Mouse (Mus musculus) right cerebral cortex, adult 18-20 months (tissue): Measurements from ENCODE around the gene Arhgap27.

ENCODE experiments used
- DNase-seq: peaks from one replicate; pipeline ENCODE4 v3.0.0; 2022; ENCODE audit warnings: mixed read lengths

Arhgap27 gene

DNA sequence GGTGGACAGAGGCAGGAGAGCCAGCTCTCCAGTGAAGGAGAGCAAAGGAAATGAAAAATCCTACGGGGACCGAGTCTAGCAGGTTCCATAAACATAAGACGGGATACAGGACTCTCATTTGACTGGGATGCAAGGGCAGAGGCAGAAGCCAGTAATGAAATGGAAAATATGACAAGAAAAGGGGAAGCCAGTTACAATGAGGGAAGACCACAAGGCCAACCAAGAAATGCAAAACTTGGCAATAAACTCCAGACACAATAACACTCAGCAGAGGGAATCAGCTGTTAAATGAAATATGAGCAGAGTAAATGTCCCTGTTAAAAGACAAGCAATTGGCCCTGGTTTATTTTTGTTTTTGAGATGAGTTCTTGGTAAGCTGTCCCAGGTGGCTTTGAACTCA lies 9.5 kb downstream of the Arhgap27 start:
- DNase-seq, result no peak

GRCm38 (mm10) chr11:103352239-103352814 lies 11.2 kb downstream of the Arhgap27 start:
- DNase-seq, result no peak

DNA sequence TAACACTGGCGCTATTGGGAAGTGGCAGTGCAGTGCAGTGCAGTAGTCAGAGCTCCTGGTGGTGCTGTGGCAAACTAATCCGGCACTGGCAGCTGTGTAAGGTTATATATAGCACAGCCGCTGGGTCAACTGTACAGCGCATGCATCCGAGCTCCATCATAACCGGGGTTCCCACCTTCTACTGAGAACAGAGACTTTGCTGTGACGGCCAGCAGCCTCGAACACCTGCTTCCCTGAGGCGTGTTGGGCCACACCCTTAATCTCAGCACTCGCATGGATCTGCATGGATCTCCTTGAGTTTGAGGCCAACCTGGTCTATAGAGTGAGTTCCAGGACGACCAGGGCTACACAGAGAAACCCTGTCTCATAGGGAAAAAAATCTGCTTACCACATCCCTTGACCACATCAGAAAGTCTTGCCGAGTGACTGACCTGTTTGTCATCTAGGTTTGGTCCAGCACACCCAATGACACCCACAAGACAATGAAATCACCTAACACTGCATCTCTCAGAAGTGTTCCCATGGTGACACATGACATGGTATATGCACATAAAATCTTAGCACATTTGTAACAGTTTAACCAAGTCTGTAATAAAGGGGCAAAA lies 12.7 kb downstream of the Arhgap27 start:
- DNase-seq, result no peak

GRCm38 (mm10) chr11:103349699-103350098 lies 13.8 kb downstream of the Arhgap27 start:
- no peak for DNase-seq

DNA sequence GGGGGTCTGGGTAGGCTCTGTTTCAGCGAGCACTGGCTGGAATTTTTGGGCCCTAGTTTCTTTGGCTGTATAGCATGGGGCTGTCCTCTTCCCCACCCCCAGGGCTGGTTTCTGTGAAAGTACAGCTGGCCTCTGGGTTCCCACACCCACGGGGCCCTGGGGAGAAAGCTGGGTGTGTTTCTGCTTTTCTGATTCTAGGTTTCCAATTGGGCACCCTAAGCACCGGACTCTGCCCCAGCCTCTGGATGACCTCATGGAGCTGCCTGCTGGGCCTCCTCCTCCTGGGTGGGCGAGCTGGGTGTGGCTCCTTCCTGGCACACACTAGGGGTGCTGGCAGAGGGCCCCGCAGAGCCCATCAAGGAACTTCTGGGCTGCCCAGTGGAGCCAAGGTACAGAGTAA lies 16.8 kb downstream of the Arhgap27 start:
- no peak for DNase-seq

- DNase-seq, result no peak
Measured at GRCm38 (mm10) chr11:103346236-103346635, 17.3 kb downstream of the Arhgap27 start.

GRCm38 (mm10) chr11:103345408-103346091 lies 17.9 kb downstream of the Arhgap27 start:
- DNase-seq, result no peak

DNA sequence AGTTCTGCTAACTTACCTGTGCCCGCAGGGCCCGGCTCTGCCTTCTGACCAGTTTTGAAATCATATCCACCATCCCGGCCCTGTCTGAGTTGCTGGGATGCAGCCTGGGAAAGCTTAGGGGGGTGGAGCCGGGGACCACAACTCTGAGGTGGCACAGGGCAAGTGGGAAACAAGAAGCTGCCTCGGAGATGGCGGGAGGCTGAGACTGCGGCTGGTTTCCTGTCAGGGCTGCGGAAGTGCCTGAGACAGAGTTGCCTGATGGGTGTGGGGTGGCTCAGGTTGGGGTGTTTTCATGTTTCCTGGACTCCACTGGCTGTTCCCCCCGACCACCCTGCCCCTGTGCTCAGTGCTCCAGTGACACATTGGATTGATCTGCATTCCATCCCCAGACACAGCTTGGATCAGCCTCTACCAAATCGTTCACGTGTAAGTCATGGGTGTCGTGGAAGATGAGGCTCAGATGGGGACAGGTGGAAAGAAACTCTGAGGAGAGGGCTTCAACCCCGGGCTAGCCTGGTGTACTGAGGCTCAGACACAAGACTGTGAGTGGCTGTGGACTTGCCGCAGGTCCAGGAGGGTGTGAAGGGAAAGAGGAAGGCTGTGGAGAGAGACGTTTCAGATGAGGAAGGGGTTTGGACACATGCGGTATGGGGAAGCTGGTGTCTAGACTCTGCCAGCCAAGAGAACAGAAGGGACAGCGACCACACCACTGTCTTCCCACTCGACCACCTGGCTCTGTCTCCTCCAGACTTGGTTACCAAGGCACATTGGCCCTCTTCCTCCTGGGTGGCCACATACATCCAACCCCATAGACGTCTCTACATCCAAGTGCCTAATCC lies 18.8 kb downstream of the Arhgap27 start:
- no peak for DNase-seq

DNA sequence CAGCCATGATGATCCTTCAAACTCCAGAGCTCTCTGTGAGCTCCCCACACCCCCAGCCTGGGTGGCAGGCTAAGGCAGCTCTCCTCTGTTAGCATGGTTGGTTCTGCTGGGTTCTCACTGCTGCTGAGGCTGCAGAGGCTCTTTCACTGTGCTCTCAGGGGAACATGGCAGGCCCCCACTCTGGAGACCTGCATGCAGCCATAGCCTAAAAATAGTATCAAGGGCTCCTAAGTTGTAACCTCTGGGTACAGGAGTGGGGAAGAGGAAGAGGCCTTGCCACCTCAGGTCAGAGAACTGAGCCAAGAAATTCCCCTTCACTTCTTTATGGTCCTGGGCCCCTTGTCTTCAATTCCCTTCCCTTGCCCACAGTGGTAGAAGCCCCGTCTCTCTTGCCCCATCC lies 19.6 kb downstream of the Arhgap27 start:
- no peak for DNase-seq

GRCm38 (mm10) chr11:103343063-103343462 lies 20.4 kb downstream of the Arhgap27 start:
- no peak for DNase-seq

GRCm38 (mm10) chr11:103340677-103341076 lies 22.8 kb downstream of the Arhgap27 start:
- no peak for DNase-seq

GRCm38 (mm10) chr11:103340130-103340529 lies 23.4 kb downstream of the Arhgap27 start:
- no peak for DNase-seq

GRCm38 (mm10) chr11:103339414-103340119 lies 23.9 kb downstream of the Arhgap27 start:
- no peak for DNase-seq

GRCm38 (mm10) chr11:103338671-103339070 lies 24.8 kb downstream of the Arhgap27 start:
- no peak for DNase-seq

DNA sequence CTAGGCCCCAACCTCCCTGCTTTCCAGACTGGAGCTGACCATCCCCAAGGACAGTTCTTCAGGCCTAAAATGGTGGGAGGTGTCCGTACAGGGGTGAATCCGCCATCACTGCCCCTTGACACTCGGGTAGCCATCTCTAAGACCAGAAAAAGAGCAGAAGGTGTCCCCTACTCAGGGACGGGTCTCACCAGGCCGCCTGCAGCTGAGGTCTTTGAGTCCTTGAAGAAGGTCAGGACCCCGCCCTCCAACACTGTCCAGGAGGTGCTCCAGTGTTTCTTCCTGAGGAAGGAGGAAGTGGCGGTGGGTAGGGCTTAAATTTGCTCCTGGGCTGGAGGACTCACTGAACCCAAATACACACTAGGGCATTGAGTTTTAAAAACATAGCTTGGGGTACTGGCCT lies 25.4 kb downstream of the Arhgap27 start:
- DNase-seq, result no peak

DNA sequence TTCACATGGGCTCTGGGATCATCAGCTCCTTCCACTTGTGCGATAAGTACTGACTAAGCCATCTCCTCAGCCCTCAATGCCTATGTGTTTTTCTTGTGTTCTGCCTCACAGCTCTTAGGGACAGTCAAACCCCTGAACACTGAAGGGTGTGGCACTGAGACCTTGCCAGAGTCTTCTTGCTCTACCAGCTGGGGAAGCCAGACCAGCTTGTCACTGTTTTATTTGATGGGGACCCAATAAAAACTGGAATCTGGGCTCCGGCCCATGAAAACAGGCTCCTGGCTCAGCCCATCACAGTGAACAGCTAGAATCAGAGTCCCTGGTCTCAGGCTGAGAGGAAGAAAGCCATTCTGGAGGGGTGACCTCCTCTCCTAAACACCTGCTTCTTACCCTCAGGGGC lies 26.3 kb downstream of the Arhgap27 start:
- no peak for DNase-seq

DNA sequence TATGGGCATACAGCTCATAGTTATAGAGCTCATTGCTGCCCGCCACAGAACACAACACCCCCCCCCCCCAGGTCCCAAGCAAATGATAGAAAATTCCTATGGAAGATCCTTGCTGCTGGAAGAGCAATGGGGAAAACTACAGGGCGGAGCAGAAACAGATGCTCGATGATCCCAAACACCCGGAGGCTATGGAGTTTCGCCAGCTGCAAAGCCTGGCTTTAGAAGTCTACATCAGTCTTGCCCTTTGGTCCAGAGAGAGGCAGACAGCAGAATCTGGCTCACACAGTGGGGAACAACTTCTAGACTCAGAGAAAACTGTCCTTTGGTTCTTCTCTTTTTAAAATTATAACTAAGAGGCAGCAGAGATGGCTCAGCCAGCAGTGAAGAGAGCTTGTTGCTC lies 27.9 kb downstream of the Arhgap27 start:
- no peak for DNase-seq

DNA sequence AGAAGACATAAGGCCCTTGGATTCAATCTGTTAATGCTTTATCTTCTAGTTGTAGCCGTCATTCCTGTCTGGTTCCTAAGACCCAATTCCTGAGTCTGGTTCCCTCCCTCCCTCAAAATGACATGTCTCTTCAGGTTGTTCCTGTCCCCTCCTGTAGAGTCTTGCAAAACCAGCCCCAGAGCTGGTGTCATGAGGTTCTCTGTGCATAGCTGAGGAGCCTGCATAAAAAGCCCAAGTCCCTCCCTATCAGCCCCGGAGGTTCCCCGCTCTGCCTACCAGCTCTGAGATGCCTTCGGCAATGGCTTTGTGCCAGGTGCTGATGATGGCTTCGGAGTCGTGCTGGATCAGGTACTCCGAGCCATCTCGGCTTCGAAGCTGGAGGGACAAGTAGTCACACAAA lies 28.6 kb downstream of the Arhgap27 start:
- no peak for DNase-seq

- DNase-seq, result no peak
Measured at GRCm38 (mm10) chr11:103333719-103334398, 29.6 kb downstream of the Arhgap27 start.

DNA sequence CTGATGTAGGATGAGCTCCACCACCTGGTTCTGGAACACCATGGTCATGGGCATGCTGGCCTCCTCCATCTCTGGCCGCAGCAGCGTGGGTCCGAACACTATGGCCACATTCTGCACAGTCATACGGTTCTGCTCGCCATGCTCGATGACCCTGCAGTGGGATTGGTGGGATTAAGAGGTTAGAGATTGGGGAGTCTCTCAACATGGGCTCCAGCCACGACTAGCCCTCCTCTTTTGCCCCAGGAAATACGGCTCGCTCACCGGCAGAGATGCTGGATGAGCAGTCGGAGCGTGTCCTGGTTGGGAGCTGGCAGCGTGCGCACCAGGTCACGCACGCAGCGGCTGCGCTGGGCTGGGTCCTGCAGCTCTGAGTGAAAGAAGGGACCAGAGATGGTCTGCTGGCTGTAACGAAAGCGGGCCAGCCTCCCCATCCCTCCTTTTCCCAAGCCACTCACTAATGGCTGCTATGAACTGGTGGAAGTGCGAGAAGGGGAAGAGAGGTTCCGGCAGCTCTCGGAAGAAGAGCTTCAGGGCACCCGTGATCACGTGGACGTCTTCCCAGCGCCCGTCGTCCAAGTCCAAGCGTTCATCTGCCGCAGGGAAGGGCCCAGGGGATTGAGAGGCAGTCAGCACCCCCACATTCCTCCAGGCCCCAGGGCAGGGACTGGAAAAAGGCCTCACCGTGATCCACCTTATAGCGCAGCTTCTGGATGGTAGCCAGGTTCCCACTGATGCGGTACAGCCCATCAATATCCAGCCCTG lies 30.4 kb downstream of the Arhgap27 start:
- no peak for DNase-seq

DNA sequence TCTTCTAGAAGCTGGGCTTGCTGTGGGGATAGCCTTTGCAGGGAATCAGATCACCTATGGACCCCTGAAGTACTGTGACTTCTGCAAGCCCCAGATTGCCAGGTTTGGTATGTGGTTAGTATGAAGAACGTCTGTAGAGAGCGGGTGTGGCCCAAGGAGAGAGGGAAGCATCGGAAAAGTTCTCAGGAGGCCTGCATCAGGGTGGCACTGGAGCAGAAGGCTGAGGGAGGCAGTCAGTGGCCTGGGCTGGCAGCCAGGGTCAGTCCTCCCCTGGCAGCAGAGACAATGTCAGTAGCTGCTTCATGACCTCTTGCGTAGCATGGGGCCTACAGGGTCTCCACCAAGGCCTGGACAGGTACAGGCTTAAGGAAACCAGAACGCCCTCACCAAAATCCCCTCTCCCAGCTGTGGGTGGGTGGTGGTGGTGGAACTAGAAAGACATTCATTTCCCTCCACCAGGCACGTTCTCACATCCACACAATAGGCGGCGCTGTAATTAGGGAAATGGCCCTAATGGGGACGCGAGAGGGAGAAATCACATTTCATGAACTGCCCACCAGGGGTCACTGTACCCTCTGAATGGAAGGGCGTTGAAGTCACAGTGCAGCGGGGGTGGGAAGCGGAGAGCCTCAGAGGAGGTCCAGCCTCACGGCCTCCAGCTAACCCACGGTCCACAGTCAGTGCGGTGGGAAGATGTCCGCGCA lies 31.2 kb downstream of the Arhgap27 start:
- DNase-seq, result peak; percentile 82
